Mouse (Mus musculus): ENCODE measurements around the gene Olfr1426. TPM values are rescaled to one million over a fixed set of nuclear protein-coding genes. Genes with fewer than 3 reads are reported as not detected.
"Not testable (repeated sequence)": the region's sequence is repeated elsewhere in the genome, so short reads cannot be mapped to it uniquely, and the experiment has no call there.

Gene Olfr1426
- polyA plus RNA-seq (2015; fragmentation: Nextera tagmentation; extraction: Ambion mirVana): not detected in 2 replicates

DNA sequence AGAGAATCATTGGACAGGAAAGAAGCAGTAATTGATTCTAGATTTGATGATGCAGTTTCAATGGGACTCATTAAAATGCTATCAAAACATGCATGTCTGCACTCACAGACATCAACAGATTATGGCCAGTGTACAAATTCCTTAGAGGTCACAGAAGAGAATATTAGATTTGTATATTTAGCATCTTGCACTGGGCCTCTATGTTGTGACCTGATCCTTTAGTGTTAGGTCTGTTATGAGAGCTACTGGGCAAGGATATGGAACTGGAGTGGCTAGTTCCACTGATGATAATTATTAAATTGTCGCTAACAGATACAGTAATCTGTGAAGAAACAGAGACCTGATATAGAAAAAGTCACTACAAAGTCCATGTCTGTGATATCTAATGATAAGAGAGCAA, at the start of gene Olfr1426:
Gene Olfr1426 (minus strand): TSS at position 101 of the 400 bp plus-strand sequence.
- Histone ChIP-seq H3K4me1 (no peaks in the 10 kb centered on the region), H3K27ac (no peak within 1 kb of the TSS), H3K4me2 (no peak within 1 kb of the TSS), H3K4me3 (no peak within 1 kb of the TSS), H3K9me3 (no peaks in the 10 kb centered on the region), H3K9ac (no peak within 1 kb of the TSS), H3K36me3 (replicated peaks) (no peaks in the 10 kb centered on the region), H3K27me3 (replicated peaks) (no peaks in the 10 kb centered on the region)
- 80% methylated on average over 1 of the region's 1 CpGs for WGBS
- ATAC-seq (replicated peaks): no peak

DNA sequence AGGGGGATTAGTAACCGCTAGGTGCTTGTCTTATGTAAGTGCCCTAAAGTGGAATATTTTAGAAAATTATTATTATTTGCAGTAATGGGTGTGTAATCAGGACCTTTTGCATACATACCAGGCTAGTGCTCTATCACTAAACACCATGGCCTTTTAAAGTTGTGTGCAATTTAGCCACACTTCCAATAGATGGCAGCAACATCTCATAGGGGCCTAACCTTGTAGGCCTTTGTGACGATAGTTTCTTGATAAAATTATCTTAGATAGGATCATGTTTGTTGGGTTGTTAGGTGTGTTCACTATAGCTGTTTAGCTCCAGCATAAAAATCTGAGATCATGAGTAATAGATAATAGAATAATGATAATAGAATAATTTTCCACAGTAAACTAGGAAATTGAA, 42.5 kb upstream of the Olfr1426 start:
- ATAC-seq (replicated peaks): no peak
- Histone ChIP-seq H3K4me2 (no peak overlapping the region), H3K9ac (no peak overlapping the region), H3K4me3 (no peak overlapping the region), H3K9me3 (no peaks in the 10 kb centered on the region), H3K27me3 (replicated peaks) (no peaks in the 10 kb centered on the region), H3K4me1 (no peaks in the 10 kb centered on the region), H3K36me3 (replicated peaks) (no peaks in the 10 kb centered on the region), H3K27ac (no peak overlapping the region)
- 34% methylated on average over 2 of the region's 2 CpGs for WGBS

DNA sequence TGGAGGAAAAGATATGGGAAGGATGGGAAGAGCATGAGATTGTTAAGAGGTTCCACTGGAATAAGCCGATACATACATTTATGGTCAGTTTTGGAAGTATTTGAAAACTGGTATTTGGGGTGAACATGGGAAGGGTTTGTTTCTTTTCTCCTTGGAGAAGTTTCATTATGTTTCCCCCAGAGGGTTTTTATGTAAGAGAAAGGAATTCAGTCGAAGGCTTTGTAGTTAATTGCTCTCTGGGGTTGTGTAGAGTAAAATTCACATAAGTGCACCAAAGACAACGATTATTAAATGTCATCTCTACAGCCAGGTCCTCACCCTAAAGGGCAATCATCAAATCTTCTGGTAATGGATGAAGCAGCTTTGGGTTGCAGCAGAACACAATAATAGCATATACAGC, 31.3 kb upstream of the Olfr1426 start, which contains the start of gene Olfr76:
Gene Olfr76 (minus strand): TSS at position 101 of the 400 bp plus-strand sequence.
- Histone ChIP-seq H3K27ac (no peak within 1 kb of the TSS), H3K9me3 (no peaks in the 10 kb centered on the region), H3K4me3 (no peak within 1 kb of the TSS), H3K4me1 (no peaks in the 10 kb centered on the region), H3K4me2 (no peak within 1 kb of the TSS), H3K27me3 (replicated peaks) (no peaks in the 10 kb centered on the region), H3K36me3 (replicated peaks) (no peaks in the 10 kb centered on the region), H3K9ac (no peak within 1 kb of the TSS)
- no peak for ATAC-seq (replicated peaks)
- 80% methylated on average over 3 of the region's 3 CpGs for WGBS

DNA sequence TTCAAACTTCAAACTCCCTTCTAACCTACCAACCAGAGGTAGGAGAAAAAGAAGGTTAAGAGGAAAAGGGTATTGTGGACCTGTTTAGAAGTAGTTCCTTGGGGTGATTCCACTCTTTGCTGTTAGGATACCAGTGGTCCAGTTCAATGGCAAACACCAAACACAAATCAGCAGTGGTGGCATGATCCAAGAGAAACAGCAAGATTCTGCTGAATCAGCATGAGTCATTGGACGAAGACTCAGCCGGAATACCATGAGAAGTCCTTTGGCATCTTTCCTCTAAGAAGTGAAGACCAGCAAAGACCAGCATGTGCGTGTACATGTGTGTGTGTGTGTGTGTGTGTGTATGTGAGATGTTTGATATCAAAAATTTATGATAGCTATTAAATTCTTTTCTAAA, 24.7 kb upstream of the Olfr1426 start:
- no peaks in the 10 kb centered on the region for H3K36me3 ChIP-seq (replicated peaks)
- H3K27ac ChIP-seq: no peak overlapping the region
- H3K9me3 ChIP-seq: no peaks in the 10 kb centered on the region
- no peak overlapping the region for H3K9ac ChIP-seq
- ATAC-seq (replicated peaks): no peak
- WGBS: 89% methylated on average over 3 of the region's 3 CpGs
- H3K4me1 ChIP-seq: no peaks in the 10 kb centered on the region
- H3K4me2 ChIP-seq: no peak overlapping the region
- H3K4me3 ChIP-seq: no peak overlapping the region
- H3K27me3 ChIP-seq (replicated peaks): no peaks in the 10 kb centered on the region

- ATAC-seq (replicated peaks): no peak
- H3K27ac ChIP-seq: no peak within 1 kb of the TSS
- no peak within 1 kb of the TSS for H3K9ac ChIP-seq
- no peaks in the 10 kb centered on the region for H3K36me3 ChIP-seq (replicated peaks)
- 87% methylated on average over 1 of the region's 1 CpGs for WGBS
- H3K27me3 ChIP-seq (replicated peaks): no peaks in the 10 kb centered on the region
- no peaks in the 10 kb centered on the region for H3K9me3 ChIP-seq
- no peak within 1 kb of the TSS for H3K4me2 ChIP-seq
- H3K4me1 ChIP-seq: no peaks in the 10 kb centered on the region
- H3K4me3 ChIP-seq: no peak within 1 kb of the TSS
These were observed 24.0 kb upstream of the Olfr1426 start, which contains the start of gene Olfr1428 for GRCm38 (mm10) chr19:12115797-12116196. Gene Olfr1428, minus strand, starts transcription at chr19:12115897.

DNA sequence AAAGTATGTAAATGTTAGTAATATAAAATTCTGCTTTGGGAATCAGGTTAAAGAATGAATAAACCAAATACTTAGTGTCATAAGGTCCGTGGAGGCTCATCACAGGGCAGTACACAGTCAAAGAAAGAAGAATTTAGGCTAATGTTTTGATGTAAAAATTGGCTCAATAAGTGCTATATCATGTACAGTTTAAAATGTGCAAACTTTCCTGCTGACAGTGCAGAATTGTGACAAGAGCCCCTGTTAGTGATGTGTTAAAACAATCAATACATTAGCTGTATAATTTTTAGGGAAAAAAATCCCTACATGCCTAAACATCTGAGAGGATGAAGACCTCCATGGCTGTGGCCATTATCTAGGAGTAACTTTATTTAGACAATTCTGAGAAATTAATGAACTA, 22.0 kb upstream of the Olfr1426 start:
- Histone ChIP-seq H3K4me2 (no peak overlapping the region), H3K27ac (no peak overlapping the region), H3K4me3 (no peak overlapping the region), H3K27me3 (replicated peaks) (no peaks in the 10 kb centered on the region), H3K36me3 (replicated peaks) (no peaks in the 10 kb centered on the region), H3K9ac (no peak overlapping the region), H3K9me3 (no peaks in the 10 kb centered on the region), H3K4me1 (no peaks in the 10 kb centered on the region)
- no peak for ATAC-seq (replicated peaks)
- WGBS: 57% methylated on average over 1 of the region's 1 CpGs

DNA sequence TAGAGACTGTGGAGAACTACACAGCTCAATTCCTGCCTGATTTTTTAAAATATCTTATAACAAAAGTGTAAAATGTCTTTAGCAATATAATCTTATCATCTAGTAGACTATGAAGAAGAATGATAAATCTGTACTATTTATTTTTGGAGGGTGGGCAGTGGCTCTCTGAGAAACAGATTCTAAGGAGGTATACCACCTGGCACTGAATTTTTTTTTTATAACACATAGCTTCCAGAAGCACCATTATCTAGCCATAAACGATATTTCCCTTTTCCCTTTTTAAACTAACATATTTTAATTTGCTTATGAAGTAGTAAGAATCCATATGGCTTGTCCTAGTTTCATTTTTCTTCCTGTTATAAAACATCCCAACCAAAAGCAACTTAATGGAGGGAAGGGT, 12.7 kb upstream of the Olfr1426 start:
- ATAC-seq (replicated peaks): no peak
- Histone ChIP-seq H3K27me3 (replicated peaks) (no peaks in the 10 kb centered on the region), H3K4me3 (no peak overlapping the region), H3K27ac (no peak overlapping the region), H3K36me3 (replicated peaks) (no peaks in the 10 kb centered on the region), H3K4me1 (no peaks in the 10 kb centered on the region), H3K9me3 (no peaks in the 10 kb centered on the region), H3K4me2 (no peak overlapping the region), H3K9ac (no peak overlapping the region)
- 66% methylated on average over 1 of the region's 1 CpGs for WGBS

DNA sequence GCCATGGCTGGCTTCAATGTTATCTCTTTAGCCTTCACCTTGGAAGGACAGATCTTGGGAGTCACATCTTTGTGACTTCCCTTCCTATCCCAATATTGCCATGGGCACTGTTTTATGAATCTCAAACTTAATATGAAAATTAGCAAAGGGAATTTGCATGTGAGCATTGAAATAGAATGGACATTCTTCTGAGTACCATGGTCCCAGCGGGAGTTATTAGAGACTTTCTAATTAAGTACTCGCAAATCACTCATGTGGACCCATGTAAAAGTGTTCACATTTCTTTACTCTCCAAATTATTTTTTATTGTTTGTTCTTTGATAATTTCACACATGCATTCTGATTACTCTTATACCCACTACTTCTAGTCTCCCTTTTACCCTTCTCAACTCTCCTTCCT, 11.4 kb upstream of the Olfr1426 start, which contains the start of gene Olfr1427:
Gene Olfr1427 (minus strand): TSS at position 101 of the 400 bp plus-strand sequence.
- ATAC-seq (replicated peaks): no peak
- WGBS: 96% methylated on average over 2 of the region's 2 CpGs

DNA sequence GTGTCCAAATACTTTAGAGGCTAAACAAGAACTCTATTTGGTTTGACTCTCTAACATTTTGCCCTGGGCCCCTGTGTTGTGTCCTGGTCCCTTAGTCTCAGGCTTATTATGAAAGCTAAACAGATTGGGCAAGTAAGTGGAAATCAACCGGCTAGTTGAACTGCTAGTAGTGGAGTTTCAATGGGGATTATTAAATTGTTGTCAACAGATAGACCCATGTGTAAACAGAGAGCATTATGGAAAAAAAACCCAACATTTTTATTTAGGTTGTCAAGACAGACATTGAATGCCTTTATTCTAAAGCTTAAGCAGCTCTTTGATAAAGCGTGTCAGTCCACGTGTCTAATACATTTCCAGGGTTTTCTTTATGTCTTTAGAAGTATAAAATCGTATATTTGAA, 14.2 kb downstream of the Olfr1426 start, which contains the start of gene Olfr1425:
Gene Olfr1425 (minus strand): TSS at position 101 of the 400 bp plus-strand sequence.
- H3K36me3 ChIP-seq (replicated peaks); H3K4me3 ChIP-seq; H3K27me3 ChIP-seq (replicated peaks); ATAC-seq (replicated peaks); H3K4me2 ChIP-seq; H3K27ac ChIP-seq; H3K9ac ChIP-seq; H3K9me3 ChIP-seq; H3K4me1 ChIP-seq: not testable (repeated sequence)
- WGBS: 84% methylated on average over 4 of the region's 4 CpGs

More for the DNA sequence above, 11.4 kb upstream of the Olfr1426 start, which contains the start of gene Olfr1427:
- Histone ChIP-seq H3K27me3 (replicated peaks) (no peaks in the 10 kb centered on the region), H3K27ac (no peak within 1 kb of the TSS), H3K4me2 (no peak within 1 kb of the TSS), H3K36me3 (replicated peaks) (no peaks in the 10 kb centered on the region), H3K4me3 (no peak within 1 kb of the TSS), H3K4me1 (no peaks in the 10 kb centered on the region), H3K9me3 (no peaks in the 10 kb centered on the region), H3K9ac (no peak within 1 kb of the TSS)

DNA sequence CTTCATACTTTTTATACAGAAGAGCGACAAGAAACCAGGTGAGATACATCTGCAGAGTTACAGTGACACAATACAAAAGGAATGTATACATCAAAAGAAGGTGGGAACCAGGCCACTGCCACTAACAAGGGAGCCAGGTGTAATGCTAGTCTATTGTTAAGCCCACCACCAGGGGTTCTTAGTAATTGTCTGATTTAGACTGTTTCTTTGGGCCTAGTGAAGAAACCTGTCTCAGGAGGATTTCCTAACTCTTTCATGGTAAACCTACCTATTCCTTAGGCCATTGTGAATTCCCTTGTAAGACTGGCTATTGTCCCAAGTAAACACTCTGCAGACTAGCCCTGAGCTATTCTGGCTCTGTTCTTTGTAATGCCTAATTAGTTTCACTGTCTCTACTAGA, 22.3 kb downstream of the Olfr1426 start:
- H3K9ac ChIP-seq; H3K4me2 ChIP-seq; ATAC-seq (replicated peaks); H3K27ac ChIP-seq; H3K27me3 ChIP-seq (replicated peaks); H3K36me3 ChIP-seq (replicated peaks); H3K4me1 ChIP-seq; H3K4me3 ChIP-seq; H3K9me3 ChIP-seq: not testable (repeated sequence)
- WGBS: 74% methylated on average over 1 of the region's 1 CpGs

- not testable (repeated sequence) for H3K36me3 ChIP-seq (replicated peaks); H3K9ac ChIP-seq; H3K9me3 ChIP-seq; H3K27ac ChIP-seq; H3K4me2 ChIP-seq; ATAC-seq (replicated peaks); H3K4me3 ChIP-seq; H3K4me1 ChIP-seq; H3K27me3 ChIP-seq (replicated peaks)
- 68% methylated on average over 1 of the region's 1 CpGs for WGBS
These were observed 24.0 kb downstream of the Olfr1426 start for GRCm38 (mm10) chr19:12067806-12068205.

DNA sequence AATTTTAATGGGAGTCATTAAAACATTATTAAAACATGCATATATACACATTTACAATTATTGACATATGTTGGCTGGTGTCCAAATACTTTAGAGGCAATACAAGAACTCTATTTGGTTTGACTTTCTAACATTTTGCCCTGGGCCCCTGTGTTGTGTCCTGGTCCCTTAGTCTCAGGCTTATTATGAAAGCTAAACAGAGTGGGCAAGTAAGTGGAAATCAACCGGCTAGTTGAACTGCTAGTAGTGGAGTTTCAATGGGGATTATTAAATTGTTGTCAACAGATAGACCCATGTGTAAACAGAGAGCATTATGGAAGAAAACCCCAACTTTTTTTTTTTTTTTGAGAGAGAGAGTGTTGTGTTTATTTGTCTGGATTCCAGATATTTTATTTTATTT, 29.2 kb downstream of the Olfr1426 start, which contains the start of gene Olfr1424:
Gene Olfr1424 (minus strand): TSS at position 101 of the 400 bp plus-strand sequence.
- ATAC-seq (replicated peaks): not testable (repeated sequence)

GRCm38 (mm10) chr19:12043163-12043562, 48.6 kb downstream of the Olfr1426 start:
- no peak overlapping the region for H3K4me2 ChIP-seq
- H3K27ac ChIP-seq: no peak overlapping the region
- H3K9ac ChIP-seq: no peak overlapping the region
- no peaks in the 10 kb centered on the region for H3K4me1 ChIP-seq
- no peak for ATAC-seq (replicated peaks)
- H3K36me3 ChIP-seq (replicated peaks): no peaks in the 10 kb centered on the region
- 89% methylated on average over 5 of the region's 5 CpGs for WGBS
- no peak overlapping the region for H3K4me3 ChIP-seq
- no peaks in the 10 kb centered on the region for H3K27me3 ChIP-seq (replicated peaks)
- no peaks in the 10 kb centered on the region for H3K9me3 ChIP-seq

More for the DNA sequence above, 29.2 kb downstream of the Olfr1426 start, which contains the start of gene Olfr1424:
- H3K36me3 ChIP-seq (replicated peaks); H3K4me1 ChIP-seq; H3K27ac ChIP-seq; H3K9ac ChIP-seq; H3K4me3 ChIP-seq; H3K4me2 ChIP-seq; H3K27me3 ChIP-seq (replicated peaks); H3K9me3 ChIP-seq: not testable (repeated sequence)
- 84% methylated on average over 1 of the region's 1 CpGs for WGBS
